Mouse (Mus musculus) CD4-positive, CD25-positive, alpha-beta regulatory T cell (primary cell): ENCODE measurements around the gene Fus. TPM values are rescaled to one million over a fixed set of nuclear protein-coding genes. Genes with fewer than 3 reads are reported as not detected.

Source experiments
- polyA plus RNA-seq: library from polyadenylated mRNA; unstranded; fragments of 100-300 nt; shearing (Covaris generic); gene quantifications from one replicate; pipeline ENCODE4 v1.2.1, GENCODE M21; 2017

Fus gene
- polyA plus RNA-seq, result 152 TPM

DNA sequence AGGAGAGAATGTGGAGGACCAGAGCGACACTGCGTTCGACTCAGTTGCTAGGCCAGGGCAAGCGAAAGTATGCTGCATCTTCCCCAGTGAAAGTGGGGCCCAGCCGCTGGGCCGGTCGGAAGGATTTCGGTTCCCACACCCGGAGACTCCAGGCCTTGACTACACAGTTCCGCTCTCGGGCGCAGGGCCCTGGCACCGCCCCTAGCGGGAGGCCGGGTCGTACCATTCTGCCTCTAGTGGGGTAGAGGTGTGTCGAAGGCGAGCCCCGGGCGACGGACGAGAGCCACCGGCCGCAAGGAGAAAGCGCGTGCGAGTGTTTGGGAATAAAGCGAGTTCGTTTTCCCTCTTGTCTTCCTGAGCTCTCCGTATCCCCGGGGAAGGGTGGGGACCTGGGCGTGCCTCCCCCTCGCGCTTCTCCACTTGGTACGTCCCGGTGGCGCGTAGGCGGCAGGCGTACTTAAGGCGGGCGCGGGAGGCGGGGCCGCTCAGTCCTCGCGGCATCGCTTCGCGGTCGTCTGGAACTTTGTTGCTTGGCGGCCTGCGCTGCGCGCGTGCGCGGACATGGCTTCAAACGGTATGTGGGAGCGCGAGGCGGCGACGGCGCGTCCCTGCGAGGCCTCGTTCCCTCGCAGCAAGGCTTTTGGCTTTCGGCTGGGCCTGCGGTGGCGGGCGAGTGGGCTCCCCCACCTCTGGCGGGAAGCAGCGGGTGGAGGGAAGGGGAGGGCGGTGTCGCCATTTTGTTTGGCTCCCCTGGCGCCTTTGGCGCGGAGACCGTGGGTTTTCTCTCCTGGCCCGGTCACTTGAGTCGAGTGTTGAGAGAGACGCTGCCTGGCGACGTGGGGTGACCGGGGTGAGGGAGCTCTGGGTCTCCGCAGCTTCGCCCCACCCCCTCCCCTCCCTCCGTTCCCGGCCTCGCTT, at the start of gene Fus:
Gene Fus (plus strand): TSS at position 454 of the 918 bp plus-strand sequence.

DNA sequence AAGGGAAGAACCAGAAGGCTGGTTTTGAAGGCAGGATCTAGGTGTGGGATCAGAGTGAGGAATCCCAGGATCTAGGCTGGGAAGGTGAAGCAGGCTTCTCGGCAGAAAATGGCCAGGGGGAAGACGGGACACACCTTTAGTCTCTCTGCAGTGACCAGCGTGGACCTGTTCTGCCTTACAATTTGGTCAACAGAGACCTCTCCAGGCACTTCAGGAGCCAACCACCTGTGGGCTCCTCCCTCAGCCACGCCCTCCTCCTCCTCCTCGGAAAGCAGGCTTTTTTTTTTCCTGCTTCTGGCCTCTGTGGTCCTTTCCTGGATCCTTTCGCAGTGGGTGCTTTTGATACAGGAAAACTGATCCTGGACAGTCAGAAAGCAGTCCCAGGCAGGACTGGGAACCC, 37.3 kb upstream of the Fus start, which contains the start of gene Prss8:
Gene Prss8 (minus strand): TSS at position 182 of the 400 bp plus-strand sequence.

DNA sequence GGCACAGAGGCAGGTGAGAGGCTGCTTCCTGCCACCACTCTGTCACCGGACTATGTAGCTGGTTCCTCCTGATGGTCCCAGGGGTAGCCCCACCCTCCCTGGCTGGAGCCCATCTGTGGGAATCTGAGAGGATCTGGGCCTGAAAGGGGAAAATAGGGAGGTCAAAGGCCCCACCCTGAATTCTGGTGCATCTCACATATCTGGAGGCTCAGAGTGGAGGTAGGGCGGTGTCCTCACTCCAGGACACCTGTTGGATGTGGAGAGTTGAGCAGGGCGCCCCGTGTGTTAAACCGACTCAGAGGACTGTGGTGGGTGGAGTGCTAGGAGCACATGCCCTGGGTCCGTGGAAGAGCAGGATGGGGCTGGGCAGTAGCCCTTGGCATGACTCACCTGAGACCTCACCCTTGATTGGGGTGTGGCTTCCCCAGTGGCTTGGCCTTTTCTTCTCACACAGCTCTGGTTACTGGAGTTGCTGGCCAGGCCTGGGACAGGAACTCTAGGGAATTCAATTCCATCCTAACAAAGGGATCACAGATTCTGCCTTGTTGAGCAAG, 20.7 kb upstream of the Fus start, which contains the start of gene Prss36:
Gene Prss36 (minus strand): TSS at position 256 of the 554 bp plus-strand sequence.

DNA sequence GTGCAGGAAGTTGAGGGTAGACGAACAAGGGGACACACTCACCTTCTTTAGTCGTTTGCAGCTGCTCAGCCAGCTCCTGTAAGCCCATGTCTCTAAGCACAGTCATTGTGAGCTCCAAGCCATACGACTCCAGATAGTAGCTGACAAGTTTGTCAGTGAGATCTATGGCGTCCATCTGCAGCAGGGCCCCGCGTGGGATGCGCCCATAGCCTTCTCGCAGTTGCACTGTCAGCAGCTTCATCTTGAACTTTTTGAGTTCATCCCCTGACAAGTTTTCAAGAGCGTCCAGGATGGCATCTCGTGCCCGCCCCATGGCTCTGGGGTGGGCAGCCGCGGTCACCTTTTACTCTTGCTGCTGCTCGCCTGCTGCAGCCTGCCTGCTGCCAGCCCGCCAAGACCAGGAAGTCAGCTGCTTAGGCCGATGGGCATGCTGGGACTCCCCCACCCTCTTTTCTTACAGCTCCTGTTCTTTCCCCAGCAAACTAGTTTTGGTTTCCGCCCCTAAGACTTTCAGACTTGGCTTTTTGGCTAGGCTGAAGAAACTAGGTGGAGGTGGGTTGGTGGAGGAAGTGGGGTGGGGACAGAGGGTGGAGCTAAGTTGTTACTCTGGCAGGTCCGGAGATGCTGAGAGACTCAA, 26.2 kb downstream of the Fus start, which contains the start of gene Pycard:
Gene Pycard (minus strand): TSS at position 527 of the 637 bp plus-strand sequence.

DNA sequence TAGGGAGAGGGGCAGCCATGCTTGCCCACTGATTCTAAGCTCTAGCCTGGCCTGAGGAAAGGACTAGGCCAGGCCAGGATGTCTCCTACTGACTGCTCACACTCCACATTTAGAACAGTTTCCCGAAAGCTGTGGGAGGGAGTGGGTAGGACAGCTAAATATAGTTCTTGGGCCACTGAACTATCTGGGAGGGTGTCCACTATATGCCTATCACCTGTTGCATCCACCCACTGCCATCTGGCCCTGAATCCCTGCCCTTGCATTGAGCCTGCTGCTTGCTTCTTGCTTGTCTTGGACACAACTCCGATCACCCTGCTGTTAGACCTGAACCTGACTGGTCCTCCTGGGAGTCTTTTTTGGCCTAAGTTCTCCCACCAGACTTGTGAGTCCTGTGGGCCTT, 36.4 kb downstream of the Fus start, which contains the start of gene Trim72:
Gene Trim72 (plus strand): TSS at position 262 of the 400 bp plus-strand sequence.

Other genes starting within 250 kb of the Fus start
- not detected for gene Ctf2, start 235.3 kb upstream of the Fus start, polyA plus RNA-seq
- 1.3 TPM for gene Fbxl19, start 222.9 kb upstream of the Fus start, polyA plus RNA-seq
- 24.1 TPM for gene Orai3, start 197.6 kb upstream of the Fus start, polyA plus RNA-seq
- 3.5 TPM for gene Setd1a, start 190.8 kb upstream of the Fus start, polyA plus RNA-seq
- not detected for gene Gm49388, start 181.8 kb upstream of the Fus start, polyA plus RNA-seq
- gene Hsd3b7, start 166.9 kb upstream of the Fus start, polyA plus RNA-seq, result 2.4 TPM
- gene Stx4a, start 143.2 kb upstream of the Fus start, polyA plus RNA-seq, result 150 TPM
- not detected for gene Stx1b, start 142.9 kb upstream of the Fus start, polyA plus RNA-seq
- gene Zfp646, start 91.2 kb upstream of the Fus start, polyA plus RNA-seq, result 43.1 TPM
- gene Zfp668, start 90.6 kb upstream of the Fus start, polyA plus RNA-seq, result 21.8 TPM
- 0.48 TPM for gene Prss53, start 76.5 kb upstream of the Fus start, polyA plus RNA-seq
- gene Gm21974, start 72.0 kb upstream of the Fus start, polyA plus RNA-seq, result not detected
- gene Vkorc1, start 71.8 kb upstream of the Fus start, polyA plus RNA-seq, result 34.1 TPM
- gene Bckdk, start 63.4 kb upstream of the Fus start, polyA plus RNA-seq, result 68.1 TPM
- 46.5 TPM for gene Kat8, start 54.9 kb upstream of the Fus start, polyA plus RNA-seq
- 0.11 TPM for gene Prss8, start 37.4 kb upstream of the Fus start, polyA plus RNA-seq
- gene Prss36, start 20.7 kb upstream of the Fus start, polyA plus RNA-seq, result 4.2 TPM
- gene Pycard, start 26.4 kb downstream of the Fus start, polyA plus RNA-seq, result 292 TPM
- not detected for gene Trim72, start 36.5 kb downstream of the Fus start, polyA plus RNA-seq
- gene Itgam, start 95.2 kb downstream of the Fus start, polyA plus RNA-seq, result 0.92 TPM
- not detected for gene Gm49368, start 95.2 kb downstream of the Fus start, polyA plus RNA-seq
- gene Itgax, start 162.1 kb downstream of the Fus start, polyA plus RNA-seq, result 0.56 TPM
- 1.5 TPM for gene Itgad, start 186.9 kb downstream of the Fus start, polyA plus RNA-seq
- gene Cox6a2, start 238.9 kb downstream of the Fus start, polyA plus RNA-seq, result not detected